Mouse (Mus musculus) forebrain, embryonic 11.5 days (tissue): Measurements from ENCODE around the gene Marc1. TPM values are rescaled to one million over a fixed set of nuclear protein-coding genes. Genes with fewer than 3 reads are reported as not detected.
A peak's percentile ranks its signal among the peaks of the same experiment; 100 is the strongest.

ENCODE experiments used
- ATAC-seq: fragments of 200-750 bp; cut with Nextera tagmentation; replicated peaks from 2 replicates; pipeline ENCODE4 v1.8.0; 2017; ENCODE audit warnings: moderate TSS enrichment; ENCODE audit not compliant: low FRiP score
- DNase-seq: peaks from one replicate; pipeline ENCODE4 v3.0.0-alpha.2; 2017; ENCODE audit warnings: low spot score
- H3K27ac ChIP-seq: fragments of 300-500 bp; sonication (generic); 2 replicates; pipeline ENCODE4 v1.5.1; 2014; ENCODE audit warnings: low read depth, low read length
- H3K27me3 ChIP-seq: fragments of 300-500 bp; sonication (generic); 2 replicates; pipeline ENCODE4 v1.6.1; 2014; ENCODE audit warnings: mild to moderate bottlenecking, low read length, mixed read lengths; ENCODE audit not compliant: control insufficient read depth, insufficient read depth
- H3K36me3 ChIP-seq: fragments of 300-500 bp; sonication (generic); 2 replicates; pipeline ENCODE4 v1.6.1; 2014; ENCODE audit warnings: mild to moderate bottlenecking, low read length, moderate library complexity, mixed read lengths; ENCODE audit not compliant: control insufficient read depth, insufficient read depth
- H3K4me1 ChIP-seq: fragments of 300-500 bp; sonication (generic); replicated peaks from 2 replicates; pipeline ENCODE4 v1.6.1; 2014; ENCODE audit warnings: low read length, mixed read lengths; ENCODE audit not compliant: control insufficient read depth, insufficient read depth
- H3K4me2 ChIP-seq: fragments of 300-500 bp; sonication (generic); 2 replicates; pipeline ENCODE4 v1.6.1; 2014; ENCODE audit warnings: low read depth, mild to moderate bottlenecking, low read length, moderate library complexity, mixed read lengths; ENCODE audit not compliant: severe bottlenecking
- H3K4me3 ChIP-seq: fragments of 300-500 bp; sonication (generic); 2 replicates; pipeline ENCODE4 v1.5.1; 2014; ENCODE audit warnings: low read depth, low read length
- H3K9ac ChIP-seq: fragments of 300-500 bp; sonication (generic); 2 replicates; pipeline ENCODE4 v1.6.1; 2014; ENCODE audit warnings: low read length
- H3K9me3 ChIP-seq: fragments of 300-500 bp; sonication (generic); 2 replicates; pipeline ENCODE4 v1.6.1; 2016; ENCODE audit warnings: low read length, mixed read lengths; ENCODE audit not compliant: control insufficient read depth
- WGBS: fragments of 180-500 bp; shearing (Covaris S2); extraction: QIAGEN DNeasy Blood & Tissue Kit; methylation state at CpG from one replicate; pipeline ENCODE4 v1.1.7; 2014; 5-methylcytosine and 5-hydroxymethylcytosine counted together
- polyA plus RNA-seq: library from polyadenylated mRNA; unstranded; fragments of >200 nt; fragmentation: Nextera tagmentation; extraction: Ambion mirVana; gene quantifications from 2 replicates; pipeline ENCODE4 v1.2.1, GENCODE M21; 2014

Gene Marc1
- polyA plus RNA-seq, 1 experiment from 2014 or later: 0.15 TPM

DNA sequence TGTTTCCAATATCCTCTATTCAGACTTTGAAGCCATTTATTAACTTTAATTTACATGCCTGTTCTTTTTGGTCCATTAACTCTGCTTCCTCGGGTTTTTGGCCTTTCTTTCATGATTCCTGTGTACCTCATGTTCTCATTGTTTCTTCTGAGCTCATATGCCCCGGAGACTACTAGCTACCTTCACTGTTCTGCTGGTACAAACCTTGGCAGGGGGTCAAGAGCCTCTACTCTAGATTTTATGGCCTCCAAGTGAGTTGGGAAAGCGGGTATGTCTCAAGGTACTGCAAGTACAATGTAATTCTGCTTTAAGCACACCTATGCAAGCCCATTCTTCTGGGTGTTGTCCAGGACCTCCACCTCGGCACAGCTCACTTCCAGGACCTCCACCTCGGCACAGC lies 48.2 kb downstream of the Marc1 start:
- no peaks in the 10 kb centered on the region for H3K4me1 ChIP-seq
- H3K4me2 ChIP-seq: no peak overlapping the region
- WGBS: 74% methylated on average over 5 of the region's 5 CpGs
- H3K9ac ChIP-seq: no peak overlapping the region
- no peaks in the 10 kb centered on the region for H3K9me3 ChIP-seq
- H3K27me3 ChIP-seq: no peaks in the 10 kb centered on the region
- no peak overlapping the region for H3K4me3 ChIP-seq
- no peaks in the 10 kb centered on the region for H3K36me3 ChIP-seq
- ATAC-seq: no peak
- DNase-seq: no peak
- H3K27ac ChIP-seq: no peak overlapping the region

DNA sequence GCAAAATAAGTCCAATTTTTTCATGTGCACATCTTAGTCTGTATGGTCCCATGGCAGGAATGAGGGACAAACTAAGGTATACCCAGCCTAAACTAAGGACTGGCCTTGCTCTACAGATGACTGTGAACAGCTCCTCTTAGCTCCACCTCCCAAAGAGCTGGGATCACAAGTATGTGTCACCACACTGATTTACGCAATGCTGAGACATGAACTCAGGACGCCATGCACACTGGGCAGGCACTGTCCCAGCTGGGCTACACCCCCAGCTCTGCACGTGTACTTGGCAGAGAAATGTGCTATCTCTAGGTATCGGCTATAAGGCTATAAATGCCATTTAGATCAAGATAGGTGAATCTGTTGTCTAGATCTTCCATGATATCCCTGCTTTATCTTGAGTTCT lies 49.1 kb downstream of the Marc1 start:
- 85% methylated on average over 4 of the region's 4 CpGs for whole genome bisulfite sequencing
- DNase-seq: no peak
- H3K27me3 ChIP-seq: no peaks in the 10 kb centered on the region
- no peak overlapping the region for H3K4me2 ChIP-seq
- no peaks in the 10 kb centered on the region for H3K36me3 ChIP-seq
- no peaks in the 10 kb centered on the region for H3K4me1 ChIP-seq
- H3K9ac ChIP-seq: no peak overlapping the region
- H3K9me3 ChIP-seq: no peaks in the 10 kb centered on the region
- ATAC-seq: no peak
- H3K27ac ChIP-seq: no peak overlapping the region
- no peak overlapping the region for H3K4me3 ChIP-seq

DNA sequence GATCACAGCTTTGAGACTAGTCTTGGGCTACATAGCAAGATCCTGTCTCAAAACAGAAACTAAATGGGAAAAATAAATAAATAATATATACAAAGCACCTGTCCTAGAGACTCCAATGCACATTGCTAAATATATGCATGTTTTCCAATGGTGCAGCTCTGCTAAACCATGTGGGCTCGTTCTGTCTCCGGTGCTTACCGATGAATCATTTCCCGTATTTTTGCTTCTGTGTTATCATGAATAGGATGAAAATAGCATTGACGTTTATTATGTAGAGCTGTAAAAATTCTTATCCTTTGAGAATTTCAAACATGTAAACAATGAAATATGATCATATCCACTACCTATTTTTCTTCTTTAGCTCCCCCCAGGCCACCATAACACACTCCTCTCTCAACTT lies 58.4 kb downstream of the Marc1 start:
- no peaks in the 10 kb centered on the region for H3K27me3 ChIP-seq
- H3K4me3 ChIP-seq: no peak overlapping the region
- no peaks in the 10 kb centered on the region for H3K4me1 ChIP-seq
- no peak for DNase-seq
- 92% methylated on average over 5 of the region's 5 CpGs for WGBS
- H3K9ac ChIP-seq: no peak overlapping the region
- no peak overlapping the region for H3K27ac ChIP-seq
- no peak for ATAC-seq
- H3K36me3 ChIP-seq: no peaks in the 10 kb centered on the region
- no peak overlapping the region for H3K4me2 ChIP-seq
- H3K9me3 ChIP-seq: no peaks in the 10 kb centered on the region

DNA sequence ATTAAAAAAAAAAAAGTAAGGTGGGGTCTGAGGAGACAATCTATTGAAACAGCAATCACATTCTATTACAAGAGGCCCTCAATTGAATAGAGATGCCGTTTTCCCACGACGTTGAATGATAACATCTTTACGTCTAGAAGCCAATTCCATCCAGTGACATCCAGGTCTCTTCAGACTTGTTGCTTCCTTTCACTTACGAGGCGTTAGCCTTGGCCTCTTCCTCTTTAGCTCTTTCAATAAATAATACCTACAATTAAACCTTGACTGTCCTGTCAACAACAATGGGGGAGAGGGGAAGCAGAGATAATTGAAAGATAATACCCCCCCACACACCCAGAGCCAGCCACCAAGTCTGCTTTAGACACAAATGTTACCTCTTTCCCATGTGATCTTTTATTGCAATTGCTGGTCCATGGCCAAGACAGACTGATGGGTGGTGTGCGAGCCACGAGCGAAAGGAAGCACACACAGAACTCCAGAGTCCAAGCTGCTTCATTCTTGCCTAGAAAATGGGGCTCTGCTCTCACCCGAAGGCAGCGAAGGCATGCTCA lies 60.9 kb downstream of the Marc1 start:
- Histone ChIP-seq H3K9me3 (no peaks in the 10 kb centered on the region), H3K4me1 (no peaks in the 10 kb centered on the region), H3K9ac (no peak overlapping the region), H3K36me3 (no peaks in the 10 kb centered on the region), H3K4me2 (no peak overlapping the region), H3K27me3 (no peaks in the 10 kb centered on the region), H3K27ac (no peak overlapping the region), H3K4me3 (no peak overlapping the region)
- DNase-seq (no peak), ATAC-seq (no peak)
- WGBS: 89% methylated on average over 11 of the region's 11 CpGs

DNA sequence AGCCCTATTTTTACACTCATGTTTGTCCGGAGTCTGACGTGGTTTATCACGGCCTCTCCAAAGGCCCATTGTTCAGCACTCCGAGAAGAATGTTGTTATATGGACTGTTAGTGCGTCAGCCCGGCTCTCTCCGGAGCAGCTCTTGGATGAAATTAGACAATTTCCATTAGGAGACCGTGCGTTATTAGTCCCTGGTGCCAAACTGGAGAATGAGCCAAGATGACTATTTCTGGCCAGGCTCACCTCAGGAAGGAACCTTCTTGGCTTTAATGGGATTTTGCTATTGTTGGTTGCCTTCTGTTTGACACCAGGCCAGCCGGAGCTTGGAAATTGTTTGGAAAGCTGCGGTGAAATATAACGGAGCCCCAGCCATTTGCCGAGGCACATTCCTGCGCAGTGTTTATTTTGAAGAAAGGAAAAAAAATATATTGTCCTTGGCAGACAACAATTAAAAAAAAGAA lies 62.4 kb downstream of the Marc1 start:
- no peak overlapping the region for H3K27ac ChIP-seq
- 78% methylated on average over 14 of the region's 14 CpGs for WGBS
- no peak for ATAC-seq
- H3K9me3 ChIP-seq: no peaks in the 10 kb centered on the region
- no peak for DNase-seq
- H3K4me1 ChIP-seq: no peaks in the 10 kb centered on the region
- H3K9ac ChIP-seq: no peak overlapping the region
- H3K27me3 ChIP-seq: no peaks in the 10 kb centered on the region
- H3K4me2 ChIP-seq: no peak overlapping the region
- no peaks in the 10 kb centered on the region for H3K36me3 ChIP-seq
- no peak overlapping the region for H3K4me3 ChIP-seq

DNA sequence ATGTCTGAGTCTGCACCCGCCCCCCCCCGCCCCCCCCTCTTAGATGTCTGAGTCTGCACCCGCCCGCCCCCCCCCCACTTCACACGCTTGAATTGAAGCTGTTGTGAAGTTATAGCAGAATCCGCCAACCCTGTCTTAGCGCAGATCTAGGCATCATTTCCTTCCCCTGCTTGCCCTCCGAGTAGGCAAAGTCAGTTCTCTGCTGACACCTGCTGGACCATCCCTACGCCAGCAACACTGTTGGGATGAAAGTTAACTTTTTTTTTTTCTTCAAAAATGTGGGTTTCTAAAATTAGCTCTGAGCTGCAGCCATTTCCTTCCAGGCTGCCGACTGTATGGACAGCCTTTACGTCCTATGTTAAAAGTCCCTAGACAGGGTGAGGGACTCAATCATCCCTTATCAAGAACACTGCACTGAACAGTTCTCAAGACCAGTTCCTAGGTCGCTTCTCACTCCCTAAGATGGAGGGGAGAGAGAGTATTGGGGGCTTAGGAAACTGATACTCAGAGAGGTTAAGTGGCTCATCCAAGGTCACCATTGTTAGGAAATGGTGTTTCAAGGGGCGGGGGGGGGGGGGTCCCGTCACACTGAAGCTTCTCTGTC lies 73.1 kb downstream of the Marc1 start:
- peak; percentile 50 for ATAC-seq
- 5% methylated on average over 14 of the region's 14 CpGs for WGBS
- H3K27me3 ChIP-seq: peaks cover 51% of the 10 kb centered on the region
- no peaks in the 10 kb centered on the region for H3K36me3 ChIP-seq
- DNase-seq: peak; percentile 69
- H3K4me3 ChIP-seq: no peak overlapping the region
- no peak overlapping the region for H3K27ac ChIP-seq
- H3K4me1 ChIP-seq: no peaks in the 10 kb centered on the region; the same call in 1 of the 2 replicates
- no peak overlapping the region for H3K9ac ChIP-seq
- no peaks in the 10 kb centered on the region for H3K9me3 ChIP-seq
- no peak overlapping the region for H3K4me2 ChIP-seq

DNA sequence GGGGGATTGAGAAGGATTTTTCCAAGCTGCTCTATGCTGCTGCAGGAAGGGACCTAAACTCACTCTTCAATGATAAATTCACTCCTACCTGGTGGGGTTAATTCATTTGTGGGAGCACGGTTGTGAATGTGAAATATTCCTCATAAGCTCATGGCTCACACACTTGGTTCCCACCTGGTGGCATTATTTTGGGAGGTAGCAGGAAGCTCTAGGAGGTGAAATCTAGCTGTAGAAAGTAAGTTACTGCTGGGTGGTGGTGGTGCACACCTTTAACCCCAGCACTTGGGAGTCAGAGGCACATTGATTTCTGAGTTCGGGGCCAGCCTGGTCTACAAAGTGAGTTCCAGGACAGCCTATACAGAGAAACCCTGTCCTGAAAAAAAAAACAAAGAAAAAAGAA lies 73.9 kb downstream of the Marc1 start:
- no peak for ATAC-seq
- no peak overlapping the region for H3K9ac ChIP-seq
- H3K27me3 ChIP-seq: peaks cover 57% of the 10 kb centered on the region
- no peak overlapping the region for H3K27ac ChIP-seq
- no peak overlapping the region for H3K4me3 ChIP-seq
- DNase-seq: no peak
- H3K4me1 ChIP-seq: no peaks in the 10 kb centered on the region; the same call in 1 of the 2 replicates
- H3K9me3 ChIP-seq: no peaks in the 10 kb centered on the region
- H3K36me3 ChIP-seq: no peaks in the 10 kb centered on the region
- WGBS: 32% methylated on average over 2 of the region's 2 CpGs
- no peak overlapping the region for H3K4me2 ChIP-seq
